Mouse (Mus musculus): Measurements from ENCODE around the gene Pdpn. TPM values are rescaled to one million over a fixed set of nuclear protein-coding genes. Genes with fewer than 3 reads are reported as not detected.
"Not testable (repeated sequence)": the region's sequence is repeated elsewhere in the genome, so short reads cannot be mapped to it uniquely, and the experiment has no call there.

Pdpn gene
- 10 to 100 TPM in 1 of 2 experiments, 1 to 10 TPM in 1; 9.3 to 11.1 TPM for total RNA-seq (2021)
- long read RNA-seq, experiment 1, transcript Pdpn-201 (6 exons, 1,817 nt) = major isoform, 6 of 11 reads
- long read RNA-seq, experiment 1, partial matches to known transcripts = 1 of 11 reads
- long read RNA-seq, experiment 1, other reads (novel, unspliced or antisense) = 3 of 11 reads
- long read RNA-seq, experiment 2, partial matches to known transcripts = 0 of 3 reads
- long read RNA-seq, experiment 2, other reads (novel, unspliced or antisense) = 0 of 3 reads

- DNase-seq = peak; percentile 54
These were observed at the start of gene Pdpn for GRCm38 (mm10) chr4:143299325-143300070. Pdpn (minus strand) TSS chr4:143299564.

GRCm38 (mm10) chr4:143348678-143349077 lies 49.3 kb upstream of the Pdpn start:
- DNase-seq = no peak

- DNase-seq = not testable (repeated sequence)
These were observed 46.1 kb upstream of the Pdpn start for GRCm38 (mm10) chr4:143345491-143345890.

- no peak for DNase-seq
These were observed 42.1 kb upstream of the Pdpn start for GRCm38 (mm10) chr4:143341470-143341869.

GRCm38 (mm10) chr4:143339808-143340207 lies 40.4 kb upstream of the Pdpn start:
- no peak for DNase-seq

GRCm38 (mm10) chr4:143336096-143336495 lies 36.7 kb upstream of the Pdpn start:
- no peak for DNase-seq

- DNase-seq = no peak
These were observed 35.6 kb upstream of the Pdpn start for GRCm38 (mm10) chr4:143334995-143335394.

- no peak for DNase-seq
These were observed 34.8 kb upstream of the Pdpn start for GRCm38 (mm10) chr4:143334145-143334544.

GRCm38 (mm10) chr4:143331787-143332186 lies 32.4 kb upstream of the Pdpn start:
- DNase-seq = no peak

GRCm38 (mm10) chr4:143330566-143330965 lies 31.2 kb upstream of the Pdpn start:
- DNase-seq = no peak

GRCm38 (mm10) chr4:143325625-143325941 lies 26.2 kb upstream of the Pdpn start:
- peak; percentile 89 for DNase-seq

- DNase-seq = no peak
These were observed 25.7 kb upstream of the Pdpn start for GRCm38 (mm10) chr4:143324925-143325624.

- no peak for DNase-seq
These were observed 25.0 kb upstream of the Pdpn start for GRCm38 (mm10) chr4:143324176-143324924.

GRCm38 (mm10) chr4:143313299-143313698 lies 13.9 kb upstream of the Pdpn start:
- DNase-seq = no peak

- peak; percentile 49 for DNase-seq
These were observed 12.0 kb upstream of the Pdpn start for GRCm38 (mm10) chr4:143311341-143311740.

- no peak for DNase-seq
These were observed 6.8 kb upstream of the Pdpn start for GRCm38 (mm10) chr4:143305987-143306772.

GRCm38 (mm10) chr4:143305031-143305430 lies 5.7 kb upstream of the Pdpn start:
- no peak for DNase-seq

- no peak for DNase-seq
These were observed 3.0 kb upstream of the Pdpn start for GRCm38 (mm10) chr4:143302279-143302890.

GRCm38 (mm10) chr4:143301875-143302274 lies 2.5 kb upstream of the Pdpn start:
- no peak for DNase-seq

- DNase-seq = no peak
These were observed 1.7 kb upstream of the Pdpn start for GRCm38 (mm10) chr4:143301042-143301441.

GRCm38 (mm10) chr4:143300113-143300688 lies 837 bp upstream of the Pdpn start:
- DNase-seq = no peak

Measured in adrenal gland, postnatal 10 days (tissue).